Mouse (Mus musculus) adrenal gland, adult 8-10 months (tissue): ENCODE data around the gene Gm4922. TPM values are rescaled to one million over a fixed set of nuclear protein-coding genes. Genes with fewer than 3 reads are reported as not detected.

Source experiments
- total RNA-seq, 4 experiments: library from RNA; stranded (reverse); gene quantifications; 2 replicates each; pipeline ENCODE4 v1.2.4; 2022

Gm4922 gene
- total RNA-seq, 4 experiments from 2014 or later: not detected

Other genes starting within 250 kb of the Gm4922 start
- 1 to 10 TPM; 3.6 to 7.0 (median 5.8) TPM for gene Hebp2, start 240.7 kb downstream of the Gm4922 start, total RNA-seq
- gene Arfgef3, start 42.8 kb downstream of the Gm4922 start, total RNA-seq: 10 to 100 TPM in 2 of 4 experiments, 1 to 10 TPM in 2; 7.1 to 12.1 (median 9.1) TPM
- gene Perp, start 58.2 kb upstream of the Gm4922 start, total RNA-seq: 1 to 10 TPM; 3.2 to 4.5 (median 3.8) TPM
- gene Tnfaip3, start 228.9 kb upstream of the Gm4922 start, total RNA-seq: 10 to 100 TPM in 2 of 4 experiments, 1 to 10 TPM in 2; 4.1 to 18.9 (median 8.9) TPM